Mouse (Mus musculus) thymus, adult 2 months (tissue): ENCODE results near the gene Cntnap2. TPM values are rescaled to one million over a fixed set of nuclear protein-coding genes. Genes with fewer than 3 reads are reported as not detected.

Experiments
- DNase-seq: peaks from one replicate; pipeline ENCODE4 v3.0.0; 2021
- H3K27ac ChIP-seq: fragments of 200-500 bp; 2 replicates; pipeline ENCODE4 v1.5.1; 2012; ENCODE audit warnings: low read length, control low read depth; ENCODE audit not compliant: control insufficient read depth, insufficient read depth
- H3K27me3 ChIP-seq: fragments of 200-500 bp; 2 replicates; pipeline ENCODE4 v1.6.1; 2012; ENCODE audit warnings: mild to moderate bottlenecking, low read length, moderate library complexity, mixed read lengths; ENCODE audit not compliant: control insufficient read depth, insufficient read depth
- H3K36me3 ChIP-seq: fragments of 200-500 bp; 2 replicates; pipeline ENCODE4 v1.6.1; 2012; ENCODE audit warnings: mild to moderate bottlenecking, low read length, moderate library complexity; ENCODE audit not compliant: control insufficient read depth, insufficient read depth
- H3K4me1 ChIP-seq: fragments of 200-500 bp; replicated peaks from 2 replicates; pipeline ENCODE4 v1.6.1; 2012; ENCODE audit warnings: low read length; ENCODE audit not compliant: control insufficient read depth, insufficient read depth
- H3K4me3 ChIP-seq: fragments of 200-500 bp; 2 replicates; pipeline ENCODE4 v1.5.1; 2012; ENCODE audit warnings: mild to moderate bottlenecking, low read length, control low read depth, moderate library complexity; ENCODE audit not compliant: control insufficient read depth, insufficient read depth
- CTCF ChIP-seq: fragments of 200-500 bp; IDR thresholded peaks from 2 replicates; pipeline ENCODE4 v1.5.1; 2012; ENCODE audit warnings: mild to moderate bottlenecking, control low read depth, low read length, moderate library complexity, borderline replicate concordance; ENCODE audit not compliant: control insufficient read depth, poor library complexity, insufficient read depth; ENCODE audit errors: extremely low read depth
- POLR2A ChIP-seq: fragments of 200-500 bp; IDR thresholded peaks from 2 replicates; pipeline ENCODE4 v1.6.1; 2012; ENCODE audit warnings: mild to moderate bottlenecking, low read length, control low read depth, moderate library complexity; ENCODE audit not compliant: control insufficient read depth, poor library complexity, insufficient read depth; ENCODE audit errors: extremely low read depth
- WGBS: fragments of 180-500 bp; shearing (Covaris S2); methylation state at CpG from one replicate; pipeline ENCODE4 v1.1.7; 2018; 5-methylcytosine and 5-hydroxymethylcytosine counted together
- polyA plus RNA-seq: library from polyadenylated mRNA; depleted of rRNA; stranded (reverse); fragments of >200 nt; gene quantifications from 2 replicates; pipeline ENCODE4 v1.2.3, GENCODE M21; 2012

Gene Cntnap2
- polyA plus RNA-seq, 1 experiment, result 1.0 TPM

DNA sequence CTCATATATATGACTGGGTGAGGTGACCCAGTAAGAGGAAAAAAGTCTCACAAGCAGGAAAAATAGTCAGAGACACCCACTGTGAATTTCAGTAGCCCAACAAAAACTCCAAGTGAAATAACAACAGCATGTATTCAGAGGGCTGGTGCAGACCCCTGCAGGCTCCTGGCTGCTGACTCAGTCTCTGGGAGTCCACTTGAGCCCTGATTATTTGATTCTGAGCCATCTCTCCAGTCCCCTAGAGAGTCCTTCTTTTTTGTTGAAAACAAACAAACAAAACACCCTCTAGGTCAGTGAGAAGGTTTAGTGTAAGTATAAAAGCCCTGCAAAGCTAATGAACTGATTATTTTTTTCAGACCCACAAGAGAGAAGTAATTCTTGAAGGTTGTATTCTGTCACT, 179.0 kb downstream of the Cntnap2 start:
- no peaks in the 10 kb centered on the region for H3K27me3 ChIP-seq
- no peaks in the 10 kb centered on the region for H3K36me3 ChIP-seq
- DNase-seq, result no peak
- H3K4me3 ChIP-seq, result no peak overlapping the region
- no peaks in the 10 kb centered on the region for H3K4me1 ChIP-seq
- TF ChIP-seq POLR2A, result no peak
- TF ChIP-seq CTCF, result no peak
- H3K27ac ChIP-seq, result no peak overlapping the region

DNA sequence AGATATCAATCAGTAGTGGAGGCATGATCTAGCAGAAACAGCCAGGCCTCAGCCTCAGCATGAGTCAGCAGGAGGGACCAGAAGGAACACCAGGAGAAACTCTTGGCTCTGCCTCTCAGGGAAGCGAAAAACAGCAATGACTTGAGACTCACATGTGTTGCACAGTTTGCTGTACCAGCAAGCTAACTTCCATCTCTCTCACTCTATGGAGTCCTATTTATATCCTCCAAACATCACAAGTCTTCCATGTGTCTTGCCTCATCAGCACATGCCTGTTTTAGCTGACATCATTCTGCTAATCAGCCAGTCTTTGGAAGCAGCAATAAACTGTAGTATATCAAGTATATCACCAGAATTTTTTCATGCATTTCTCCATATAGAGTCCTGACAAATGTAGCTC, 182.1 kb downstream of the Cntnap2 start:
- H3K27ac ChIP-seq, result no peak overlapping the region
- WGBS, result 73% methylated on average over 1 of the region's 1 CpGs
- H3K27me3 ChIP-seq, result no peaks in the 10 kb centered on the region
- H3K36me3 ChIP-seq, result no peaks in the 10 kb centered on the region
- TF ChIP-seq POLR2A (no peak), CTCF (no peak)
- no peak for DNase-seq
- no peak overlapping the region for H3K4me3 ChIP-seq
- H3K4me1 ChIP-seq, result no peaks in the 10 kb centered on the region

DNA sequence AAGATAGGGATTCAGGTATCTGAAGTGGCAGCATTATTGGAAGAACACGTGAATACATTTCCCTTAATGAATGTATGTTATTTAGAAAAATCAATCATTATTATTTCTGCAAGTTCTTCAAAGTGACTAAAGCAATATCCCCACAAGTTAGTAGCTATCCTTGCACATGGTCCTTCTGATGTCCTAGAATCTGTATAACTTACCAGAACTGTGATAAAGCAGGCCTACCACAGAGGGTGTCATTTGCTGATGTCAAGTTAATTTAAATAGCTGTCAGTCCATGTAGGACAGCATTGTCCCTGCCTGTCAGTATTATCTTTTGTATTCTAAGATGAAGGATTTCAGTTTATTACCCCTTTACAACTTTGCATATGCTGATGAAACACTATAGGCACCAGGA, 185.5 kb downstream of the Cntnap2 start:
- Histone ChIP-seq H3K4me3 (no peak overlapping the region), H3K27ac (no peak overlapping the region), H3K4me1 (no peaks in the 10 kb centered on the region), H3K36me3 (no peaks in the 10 kb centered on the region), H3K27me3 (no peaks in the 10 kb centered on the region)
- WGBS, result 92% methylated on average over 1 of the region's 1 CpGs
- TF ChIP-seq CTCF (no peak), POLR2A (no peak)
- no peak for DNase-seq

DNA sequence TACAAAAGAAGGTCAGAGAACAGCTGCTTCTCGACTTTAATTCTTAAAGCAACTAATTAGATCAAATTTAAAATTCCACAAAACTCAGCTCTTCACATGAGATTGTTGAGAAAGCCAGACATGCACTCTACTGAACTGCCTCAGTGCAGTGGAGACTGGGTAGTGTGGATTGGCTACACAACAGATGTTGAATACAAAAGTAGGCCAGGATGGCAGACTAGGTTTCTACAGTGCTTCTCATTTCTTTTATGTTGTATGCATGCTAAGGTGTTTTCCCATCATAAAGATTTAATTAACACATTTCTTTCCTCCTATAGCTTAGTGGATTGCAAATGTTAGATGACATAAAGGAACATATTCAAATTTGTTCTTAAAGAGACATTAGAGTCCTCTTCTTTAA, 198.9 kb downstream of the Cntnap2 start:
- TF ChIP-seq POLR2A (no peak), CTCF (no peak)
- Histone ChIP-seq H3K27ac (no peak overlapping the region), H3K4me1 (no peaks in the 10 kb centered on the region), H3K4me3 (no peak overlapping the region), H3K27me3 (no peaks in the 10 kb centered on the region), H3K36me3 (no peaks in the 10 kb centered on the region)
- 90% methylated on average over 1 of the region's 1 CpGs for WGBS
- DNase-seq, result no peak

DNA sequence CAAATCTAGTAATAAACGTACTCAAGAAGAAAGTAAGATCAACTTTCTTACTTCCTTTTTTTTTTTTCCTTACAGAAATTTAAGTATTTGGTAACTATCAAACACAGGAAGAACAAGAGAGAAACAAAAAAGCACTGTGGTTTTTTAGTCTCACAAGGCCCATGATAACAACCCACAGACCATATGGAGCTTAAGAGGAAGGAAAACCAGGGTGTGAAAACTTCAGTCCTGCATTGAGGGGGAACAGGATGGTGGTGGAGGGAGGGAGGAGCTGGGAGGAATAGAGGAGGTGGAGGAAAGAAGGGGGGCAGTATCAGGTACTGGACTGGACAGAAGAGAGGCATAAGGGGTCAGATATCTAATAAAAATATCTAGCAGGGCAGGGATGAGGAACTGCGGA, 212.4 kb downstream of the Cntnap2 start:
- TF ChIP-seq POLR2A, result no peak
- no peak for TF ChIP-seq CTCF
- Histone ChIP-seq H3K36me3 (no peaks in the 10 kb centered on the region), H3K4me1 (no peaks in the 10 kb centered on the region), H3K4me3 (no peak overlapping the region), H3K27me3 (no peaks in the 10 kb centered on the region), H3K27ac (no peak overlapping the region)
- 6% methylated on average over 2 of the region's 2 CpGs for WGBS
- no peak for DNase-seq

DNA sequence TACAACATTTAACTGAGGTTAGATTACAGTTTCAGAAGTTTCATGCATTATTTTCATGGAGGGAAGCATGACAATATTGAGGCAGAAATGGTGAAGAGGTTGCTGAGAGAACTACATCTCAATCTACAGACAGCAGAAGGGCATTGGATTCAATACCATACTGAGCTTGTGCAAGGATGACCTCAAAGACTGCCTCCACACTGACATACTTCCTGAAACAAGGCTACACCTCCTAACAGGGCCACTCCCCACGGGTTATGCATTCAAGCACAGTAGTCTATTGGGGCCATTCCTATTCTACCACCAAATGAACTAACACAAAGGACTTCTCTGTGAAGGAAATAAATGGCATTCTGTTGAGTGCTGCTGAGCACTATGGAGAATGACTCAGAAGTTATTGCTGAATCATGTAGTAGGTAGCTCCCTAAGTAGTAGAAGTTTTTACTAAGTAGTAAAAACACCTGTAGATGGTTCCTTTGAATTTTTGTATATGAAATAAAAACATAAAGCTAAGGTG, 214.2 kb downstream of the Cntnap2 start:
- WGBS, result 50% methylated on average over 1 of the region's 1 CpGs

DNA sequence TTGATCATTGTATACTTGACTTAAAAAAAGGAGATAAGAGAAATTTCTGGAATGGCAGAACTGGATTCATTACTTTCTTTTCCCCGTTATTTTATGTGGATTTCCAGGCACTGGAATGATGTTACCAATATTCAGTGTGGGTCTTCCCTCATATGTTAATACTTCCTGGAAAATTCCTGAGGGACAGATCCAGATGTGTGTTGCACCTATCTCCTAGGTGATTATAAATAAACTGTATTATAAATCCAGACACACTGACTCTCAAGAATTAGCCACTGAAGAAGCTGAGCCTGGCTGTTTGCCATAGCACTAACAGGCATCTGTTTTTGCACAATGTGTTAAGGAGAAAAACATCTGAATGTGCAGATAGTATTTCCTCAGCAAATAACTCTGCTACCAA, 231.0 kb downstream of the Cntnap2 start:
- H3K4me3 ChIP-seq, result no peak overlapping the region
- no peaks in the 10 kb centered on the region for H3K4me1 ChIP-seq
- H3K27ac ChIP-seq, result no peak overlapping the region
- TF ChIP-seq POLR2A, result no peak
- no peak for TF ChIP-seq CTCF
- 98% methylated on average over 1 of the region's 1 CpGs for WGBS
- H3K27me3 ChIP-seq, result no peaks in the 10 kb centered on the region
- no peaks in the 10 kb centered on the region for H3K36me3 ChIP-seq
- DNase-seq, result no peak

More for the DNA sequence above, 214.2 kb downstream of the Cntnap2 start:
- DNase-seq, result no peak
- no peaks in the 10 kb centered on the region for H3K27me3 ChIP-seq
- no peak overlapping the region for H3K4me3 ChIP-seq
- H3K36me3 ChIP-seq, result no peaks in the 10 kb centered on the region
- no peak overlapping the region for H3K27ac ChIP-seq
- no peak for TF ChIP-seq POLR2A
- no peak for TF ChIP-seq CTCF
- no peaks in the 10 kb centered on the region for H3K4me1 ChIP-seq
